Mouse (Mus musculus): ENCODE data around the gene Btnl1.

The Btnl1 gene

DNA sequence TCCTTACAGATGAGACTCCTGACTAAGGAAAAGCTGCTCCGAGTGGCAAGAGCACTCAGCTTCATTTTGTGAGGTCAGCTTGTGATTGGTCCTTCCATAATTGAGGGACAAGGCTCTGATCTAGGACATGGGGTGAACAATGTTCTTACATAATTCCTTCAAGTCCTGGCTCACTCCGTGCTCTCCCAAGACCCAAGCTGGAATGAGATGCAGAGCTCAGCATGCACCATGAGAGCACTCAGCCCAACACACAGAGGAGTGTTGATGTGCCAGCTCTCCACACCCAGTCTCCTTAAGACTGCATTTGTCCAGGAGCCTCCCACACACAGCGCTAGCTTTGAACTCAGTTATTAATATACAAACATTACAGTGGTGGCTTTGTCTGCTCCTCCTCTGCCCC lies 7.8 kb downstream of the Btnl1 start:
- no peak for DNase-seq (ENCODE audit: low spot score in 2 of 2)

- DNase-seq (ENCODE audit: low spot score in 2 of 2) = no peak
These were observed 9.7 kb downstream of the Btnl1 start for GRCm38 (mm10) chr17:34386656-34387055.

GRCm38 (mm10) chr17:34388513-34388912 lies 11.6 kb downstream of the Btnl1 start:
- no peak for DNase-seq (ENCODE audit: low spot score in 2 of 2)

- DNase-seq (ENCODE audit: low spot score in 2 of 2) = no peak
These were observed 14.6 kb downstream of the Btnl1 start for GRCm38 (mm10) chr17:34391507-34391906.

- DNase-seq (ENCODE audit: low spot score in 2 of 2) = peak in 1 of 2 experiments; percentile 9
These were observed 15.4 kb downstream of the Btnl1 start for GRCm38 (mm10) chr17:34392321-34392720.

- no peak for DNase-seq (ENCODE audit: low spot score in 2 of 2)
These were observed 20.4 kb downstream of the Btnl1 start for GRCm38 (mm10) chr17:34397357-34397756.

GRCm38 (mm10) chr17:34398058-34398710 lies 21.3 kb downstream of the Btnl1 start:
- peak; percentile 53 to 55 for DNase-seq (ENCODE audit: low spot score in 2 of 2)

DNA sequence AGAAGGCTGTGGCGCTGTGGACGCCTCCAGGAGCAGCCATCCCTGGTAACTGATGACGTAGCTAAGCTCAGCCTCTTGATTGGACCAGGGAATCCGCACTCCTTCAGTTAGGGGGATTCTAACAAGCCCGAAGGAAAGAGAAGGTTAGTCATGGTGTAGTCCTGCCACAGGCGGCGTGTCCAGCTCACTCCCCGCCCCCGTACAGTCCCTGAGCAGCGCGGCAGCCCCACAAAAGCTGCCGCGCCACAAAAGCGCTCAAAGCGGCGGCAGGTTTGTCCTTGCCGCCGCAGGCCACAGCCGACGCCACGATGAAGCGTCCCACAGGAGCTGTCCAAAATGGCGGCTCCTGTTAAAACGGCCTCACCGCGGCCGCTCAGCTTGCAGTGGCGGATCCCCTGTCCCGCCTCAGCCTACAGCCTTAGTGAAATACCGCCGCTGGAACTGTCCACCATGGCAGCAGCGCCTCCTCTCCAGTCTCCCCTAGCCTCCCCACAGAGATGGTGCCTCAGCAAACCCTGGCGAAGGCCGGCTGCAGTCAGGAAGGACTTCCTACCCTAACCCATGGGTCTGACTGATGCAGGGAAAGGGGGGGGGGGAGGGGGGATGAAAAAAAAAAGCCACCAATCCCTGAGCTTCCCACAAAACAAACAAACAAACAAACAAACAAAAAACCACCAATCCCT lies 21.9 kb downstream of the Btnl1 start, which contains the start of gene BC051142:
Gene BC051142 (plus strand): TSS at position 110 of the 683 bp plus-strand sequence.
- peak; percentile 78 to 79 for DNase-seq (ENCODE audit: low spot score in 2 of 2)

DNA sequence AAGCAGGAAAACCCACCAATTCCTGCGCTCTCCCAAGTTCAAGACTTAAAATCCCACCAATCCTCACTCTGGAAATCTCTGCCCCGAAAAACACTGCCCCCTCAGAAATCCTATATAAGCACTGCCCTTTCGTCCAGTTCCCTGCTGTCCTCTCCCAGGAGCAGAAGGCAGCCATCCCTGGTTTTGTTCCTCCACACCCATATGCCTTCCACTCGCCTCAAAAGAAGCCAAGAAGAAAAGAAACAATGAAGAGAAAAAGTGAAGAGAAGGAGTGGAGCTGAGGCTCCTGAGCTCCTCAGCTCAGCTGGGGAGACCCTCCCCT lies 22.4 kb downstream of the Btnl1 start:
- no peak for DNase-seq (ENCODE audit: low spot score in 2 of 2)

DNA sequence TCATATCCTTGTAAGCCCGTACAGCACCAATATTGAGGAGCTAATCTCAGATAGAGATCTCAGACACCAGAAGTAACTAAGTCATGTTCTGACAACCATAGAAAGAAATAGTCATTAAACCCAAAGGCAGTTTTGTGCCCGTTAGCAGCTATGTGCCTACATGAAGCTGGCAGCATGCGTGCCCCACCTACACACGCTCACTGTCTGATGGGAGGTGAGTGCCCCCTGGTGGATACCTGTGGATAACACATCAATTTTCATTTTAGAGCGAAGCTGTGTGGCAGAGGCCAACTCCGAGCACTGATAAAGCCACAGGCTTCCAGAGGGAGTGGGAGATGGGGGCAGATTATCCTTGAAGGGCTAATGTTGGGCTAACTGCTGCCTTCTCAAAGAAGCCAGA lies 34.2 kb downstream of the Btnl1 start:
- peak; percentile 28 to 57 for DNase-seq (ENCODE audit: low spot score in 2 of 2)

- DNase-seq (ENCODE audit: low spot score in 2 of 2) = no peak
These were observed 43.1 kb downstream of the Btnl1 start for GRCm38 (mm10) chr17:34420014-34420413.

DNA sequence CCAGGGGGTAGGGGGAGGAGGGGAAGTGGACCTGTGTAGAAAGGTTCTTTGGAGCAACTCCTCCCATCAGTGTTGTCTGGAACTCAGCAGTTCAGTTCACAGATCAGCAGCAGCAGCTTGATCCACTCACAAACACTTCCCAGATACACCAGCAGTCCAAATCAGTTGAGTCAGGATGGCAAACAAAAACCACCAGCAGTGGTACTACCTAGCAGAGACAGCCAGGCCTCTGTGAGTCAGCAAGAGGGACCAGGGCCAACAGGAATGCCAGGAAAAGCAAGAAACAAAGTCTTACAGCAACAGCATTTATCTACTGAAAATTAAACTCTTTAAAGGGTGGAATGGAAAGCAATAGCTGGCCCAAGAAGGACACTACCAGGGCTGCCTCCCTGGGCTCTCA lies 50.7 kb downstream of the Btnl1 start:
- DNase-seq (ENCODE audit: low spot score in 2 of 2) = no peak

Measured in frontal cortex, postnatal 10 days (tissue).